Mouse (Mus musculus): ENCODE measurements around the gene Tgfa.

The Tgfa gene

DNA sequence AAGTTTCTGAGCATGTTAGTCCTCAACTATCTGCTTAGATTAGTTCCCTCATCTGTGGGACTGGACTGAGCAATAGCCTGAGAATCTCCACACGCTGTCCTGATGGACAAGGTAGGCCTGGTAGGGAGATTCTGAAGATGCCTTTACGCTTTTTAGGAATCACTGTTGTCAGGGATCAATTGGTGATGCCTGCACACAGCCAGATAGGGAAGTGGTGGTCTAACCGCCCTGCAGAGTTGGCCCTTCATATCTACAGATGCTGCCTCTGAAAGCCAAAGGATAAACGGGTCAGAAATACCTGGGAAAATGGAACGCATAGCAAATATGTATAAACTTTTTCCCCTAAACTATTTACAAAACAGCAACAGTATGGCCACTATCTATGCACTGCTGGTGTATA lies 37.3 kb downstream of the Tgfa start:
- DNase-seq (ENCODE audit: low spot score in 2 of 2), result no peak

DNA sequence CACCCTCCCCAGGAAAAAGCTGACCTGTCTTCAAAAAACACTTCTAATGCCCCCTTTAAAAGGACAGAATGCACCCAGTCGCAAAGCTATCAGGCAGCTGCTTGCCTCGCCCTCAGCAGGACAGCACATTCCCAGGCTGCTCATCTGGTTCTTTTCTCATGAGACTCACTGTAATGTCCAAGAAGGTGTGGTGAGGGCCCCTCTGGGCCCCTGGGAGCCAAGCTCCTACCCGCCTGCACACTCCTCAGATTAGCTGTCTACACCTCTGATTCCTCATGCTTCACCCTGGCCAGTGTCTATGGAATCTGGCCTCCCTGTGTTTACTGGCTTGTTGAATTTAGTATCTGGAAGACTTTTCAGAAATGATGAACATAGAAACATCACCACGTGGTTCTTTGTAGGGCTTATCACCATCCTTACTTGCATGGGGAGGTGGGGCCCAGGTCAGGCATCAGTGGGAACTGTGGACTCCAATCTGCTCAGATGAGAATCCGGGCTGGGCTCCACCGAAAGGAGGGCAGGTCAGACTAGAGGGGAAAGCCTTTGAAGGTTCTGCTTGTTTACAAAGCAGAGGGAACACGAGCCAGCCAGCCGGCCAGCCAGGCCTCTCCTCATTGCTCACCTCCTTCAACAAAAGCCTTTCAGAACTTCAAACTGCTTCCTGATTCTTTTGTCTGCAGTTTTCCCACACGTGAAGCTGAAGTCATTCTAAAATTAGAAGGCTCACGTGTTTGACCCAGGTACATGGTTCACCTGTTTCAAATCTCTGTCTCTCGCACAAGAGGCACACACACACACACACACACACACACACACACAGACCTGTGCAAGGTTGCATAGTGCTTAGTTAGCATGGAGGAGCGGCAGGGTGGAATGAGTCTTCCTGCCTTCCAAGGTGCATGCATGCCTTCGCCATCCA lies 38.7 kb downstream of the Tgfa start:
- DNase-seq (ENCODE audit: low spot score in 2 of 2), result no peak

DNA sequence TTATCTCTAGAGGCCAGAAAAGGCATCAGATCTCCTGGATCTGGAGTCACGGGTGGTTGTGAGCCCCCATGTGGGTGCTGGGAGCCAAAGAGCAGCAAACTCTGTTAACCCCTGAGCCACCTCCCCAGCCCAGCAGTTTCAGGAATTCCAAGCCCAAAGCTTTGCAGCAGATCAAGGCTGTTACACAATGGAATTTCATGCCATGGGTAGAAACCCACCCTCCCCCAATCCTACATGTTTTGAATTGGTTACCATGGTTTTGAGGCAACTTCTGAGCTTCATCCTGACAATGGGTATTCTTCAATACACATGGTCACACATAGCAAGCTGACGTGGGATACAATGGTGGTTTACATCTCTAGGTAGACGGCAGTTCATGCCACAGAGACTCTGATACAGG lies 49.8 kb downstream of the Tgfa start:
- DNase-seq (ENCODE audit: low spot score in 2 of 2), result no peak

DNA sequence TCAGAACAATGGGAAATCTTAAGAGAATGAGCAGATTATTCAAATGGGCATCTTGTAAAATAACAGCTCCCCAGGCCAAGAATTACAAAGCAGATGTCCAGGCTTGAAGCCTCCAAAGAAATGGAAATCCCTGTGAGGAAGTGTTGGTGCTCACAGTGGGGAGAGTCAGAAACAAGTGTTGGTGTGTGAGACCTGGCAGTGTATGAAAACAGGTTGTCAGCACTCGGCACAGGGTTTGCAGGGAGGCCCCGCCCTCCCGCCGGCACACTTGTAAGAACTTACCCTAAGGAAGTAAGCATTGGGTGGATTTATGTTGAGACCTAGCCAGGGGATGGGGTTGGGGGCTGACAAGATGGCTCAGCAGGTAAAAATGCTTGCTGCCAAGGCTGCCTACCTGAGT lies 50.9 kb downstream of the Tgfa start:
- DNase-seq (ENCODE audit: low spot score in 2 of 2), result no peak

DNA sequence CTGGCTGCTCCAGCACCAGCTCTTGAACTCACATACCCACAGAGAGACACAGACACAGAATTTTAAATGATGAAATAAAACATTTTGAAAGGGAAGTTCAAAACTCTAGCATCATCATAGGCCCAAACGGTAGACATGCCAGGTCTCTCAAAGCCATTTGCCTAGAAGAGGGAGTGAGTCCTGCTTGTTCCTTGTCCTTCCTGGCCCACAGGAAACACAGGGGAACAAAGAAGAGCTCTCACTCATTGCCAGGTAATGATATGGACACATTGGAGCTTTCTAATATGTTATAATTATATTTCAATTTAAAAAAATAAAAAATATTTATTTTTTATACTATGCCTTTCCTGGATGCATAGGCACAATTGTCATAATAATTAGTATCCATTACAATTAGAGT lies 53.5 kb downstream of the Tgfa start:
- DNase-seq (ENCODE audit: low spot score in 2 of 2), result no peak

DNA sequence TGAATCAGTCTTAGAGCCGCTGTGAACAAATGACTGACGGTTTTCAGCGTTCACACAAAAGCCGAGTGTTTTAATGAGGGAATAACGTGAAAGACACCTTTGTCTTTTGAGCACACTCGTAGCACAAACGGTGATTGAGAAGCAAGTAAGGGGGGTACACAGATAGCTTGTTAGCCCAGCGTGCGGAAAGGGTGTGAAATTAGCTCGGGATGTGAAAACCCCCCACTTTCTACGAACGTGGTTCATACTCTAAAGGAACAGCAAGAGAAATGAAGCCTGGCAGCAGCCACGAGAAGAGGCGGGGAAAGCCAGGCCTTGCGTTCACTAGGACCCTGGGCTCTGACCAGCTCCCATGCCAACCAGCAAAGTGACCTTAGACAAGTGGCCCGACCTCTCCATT lies 54.0 kb downstream of the Tgfa start:
- DNase-seq (ENCODE audit: low spot score in 2 of 2), result no peak

DNA sequence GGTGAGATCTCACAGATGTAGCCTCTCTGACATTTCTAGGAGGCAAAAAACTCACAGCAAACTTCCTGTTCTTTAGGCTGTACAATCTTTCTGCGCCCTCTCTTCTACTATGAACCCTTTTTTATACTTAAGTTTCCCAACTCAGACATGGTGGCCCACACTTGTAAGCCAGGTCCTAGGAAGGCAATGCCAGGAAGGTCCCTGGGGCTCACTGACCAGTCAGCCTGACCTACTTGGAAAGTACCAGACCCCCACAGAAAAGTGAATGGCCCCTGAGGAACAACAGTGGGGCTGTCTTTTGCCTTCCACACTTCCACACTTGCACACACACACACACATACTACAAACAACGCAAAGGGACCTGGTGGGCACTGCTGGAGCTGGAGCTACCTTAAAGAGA lies 55.2 kb downstream of the Tgfa start:
- DNase-seq (ENCODE audit: low spot score in 2 of 2), result no peak

DNA sequence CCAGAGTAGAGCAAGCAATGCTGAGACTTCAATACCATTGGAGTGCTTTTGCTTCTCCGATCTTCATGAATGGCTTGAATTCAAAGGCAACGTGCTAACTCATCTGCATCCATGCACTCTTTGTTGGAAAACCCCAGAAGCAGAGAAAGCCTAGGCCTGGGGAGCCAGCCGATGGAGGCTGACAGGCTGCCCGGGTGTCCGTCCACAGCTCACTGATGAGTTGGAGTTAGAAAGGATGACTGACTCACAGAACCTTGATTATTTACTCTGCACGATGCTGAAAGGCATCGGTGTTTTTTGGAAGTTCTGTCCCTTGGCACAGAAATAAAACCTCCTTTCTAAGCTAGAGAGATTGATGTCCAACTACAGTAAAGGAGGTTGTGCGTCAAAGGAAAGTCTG lies 55.8 kb downstream of the Tgfa start:
- DNase-seq (ENCODE audit: low spot score in 2 of 2), result no peak

DNA sequence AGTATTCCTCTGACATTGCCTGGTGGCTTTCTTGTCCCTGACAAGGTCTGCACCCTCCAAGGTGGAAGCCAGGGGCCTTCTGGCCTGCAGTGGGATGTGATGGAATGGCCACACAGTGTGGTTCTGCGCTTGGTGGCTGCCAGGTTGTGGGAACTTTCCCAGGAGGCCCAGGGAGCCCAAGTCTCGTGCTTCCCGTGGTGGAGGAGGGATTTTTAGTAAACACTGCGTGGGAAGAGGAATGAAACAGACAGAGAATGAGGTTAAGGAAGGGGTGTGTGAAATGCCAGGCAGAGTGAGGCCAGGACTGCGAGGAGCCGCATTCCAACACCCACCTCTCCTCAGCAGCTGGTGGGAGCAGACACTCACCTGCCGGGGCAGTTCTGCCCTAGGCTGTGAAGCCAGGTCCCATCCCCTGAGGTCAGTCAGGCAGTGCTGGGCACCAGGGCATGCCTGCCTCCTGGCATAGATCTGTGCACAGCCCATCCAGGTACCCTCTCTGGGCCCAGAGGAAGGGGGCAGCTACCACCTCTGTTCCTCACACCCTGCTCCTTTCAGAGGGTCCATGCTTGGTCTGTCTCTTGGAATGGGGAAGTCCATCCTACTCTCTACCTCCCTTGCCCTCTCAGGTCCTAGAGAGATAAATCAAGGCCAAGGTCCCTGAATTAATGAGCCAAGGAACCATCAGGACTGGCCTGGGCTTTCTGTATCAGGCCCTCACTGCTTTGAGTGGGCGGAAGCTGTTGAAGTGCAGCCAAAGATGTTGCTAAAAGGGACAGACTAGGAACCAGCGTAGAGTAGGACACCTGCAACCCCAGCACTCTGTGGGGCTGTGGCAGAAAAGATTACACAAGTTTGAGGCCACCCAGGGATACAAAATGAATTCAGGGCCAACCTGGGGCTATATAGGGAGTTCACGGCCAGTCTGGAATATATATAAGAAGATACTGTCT lies 57.4 kb downstream of the Tgfa start:
- DNase-seq (ENCODE audit: low spot score in 2 of 2), result no peak

DNA sequence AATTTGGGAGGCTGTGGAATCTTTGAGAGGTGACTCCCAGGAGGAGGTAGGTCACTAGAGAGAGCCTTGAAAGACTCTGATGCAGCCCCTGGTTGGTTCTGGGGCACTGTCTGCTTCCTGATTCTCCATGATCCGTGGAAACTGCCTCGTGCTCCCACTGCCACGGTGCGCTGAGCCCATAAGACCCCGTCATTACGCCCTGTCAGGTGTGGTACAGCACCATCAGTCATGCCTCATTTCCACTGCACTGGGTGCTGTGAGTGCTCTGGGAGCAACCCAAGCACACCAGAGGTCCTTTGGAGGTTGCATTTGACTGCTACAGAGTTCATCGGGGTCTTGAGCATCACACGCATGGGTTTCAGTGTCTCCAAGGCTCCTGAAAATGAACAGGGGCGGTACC lies 60.9 kb downstream of the Tgfa start:
- DNase-seq (ENCODE audit: low spot score in 2 of 2), result no peak

DNA sequence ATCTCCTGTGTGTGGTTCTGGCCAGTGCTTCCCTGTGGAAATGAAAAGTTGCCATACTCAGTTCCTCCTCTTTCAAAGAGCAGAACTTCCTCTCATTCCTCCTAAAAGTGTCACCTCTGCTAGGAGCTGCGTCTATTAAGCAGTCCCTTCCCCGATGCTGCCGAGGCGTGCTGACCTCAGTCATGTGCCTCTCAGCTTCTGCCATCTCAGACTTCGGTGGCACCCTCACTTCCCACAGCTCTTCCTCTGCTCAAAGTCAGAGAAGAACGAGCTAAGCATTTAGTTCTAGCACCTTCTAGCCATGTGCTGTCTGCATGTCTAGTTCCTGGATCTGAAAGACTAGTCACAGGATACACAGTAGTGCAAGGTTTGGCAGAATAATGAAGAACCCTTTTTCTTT lies 64.2 kb downstream of the Tgfa start:
- DNase-seq (ENCODE audit: low spot score in 2 of 2), result no peak

DNA sequence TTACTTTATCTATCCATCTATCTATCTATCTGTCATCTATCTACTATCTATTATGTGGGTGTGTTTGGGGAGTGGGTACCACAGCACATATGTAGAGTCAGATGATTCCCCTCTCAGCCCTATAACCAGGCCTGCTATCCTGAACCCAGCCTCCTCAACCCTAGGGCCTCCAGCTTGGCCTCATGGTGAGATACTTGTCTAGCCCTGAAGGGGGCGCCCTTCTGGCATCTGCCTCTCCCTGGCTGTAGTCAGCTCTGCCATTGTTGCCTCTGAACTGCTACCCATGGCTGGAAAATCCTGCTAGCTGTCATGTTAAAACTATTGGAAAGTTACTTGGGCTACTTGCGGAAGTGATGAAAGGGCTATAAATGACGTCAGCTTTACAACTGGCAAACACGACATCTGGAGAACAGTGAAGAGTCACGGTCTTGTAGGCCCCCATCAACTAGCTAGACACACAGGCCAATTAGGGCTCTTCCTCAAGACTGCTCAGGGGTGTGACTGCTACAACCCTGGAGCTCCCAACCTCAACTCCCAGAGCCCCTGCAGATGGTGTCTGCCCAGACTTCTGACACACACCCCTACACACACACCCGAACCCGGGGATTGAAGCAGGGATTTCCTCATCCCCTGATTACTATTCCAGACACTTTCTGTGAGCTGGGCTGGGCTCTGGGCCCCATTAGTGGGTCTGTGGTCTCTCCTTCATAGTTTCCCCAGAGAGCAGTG lies 65.5 kb downstream of the Tgfa start:
- peak in 1 of 2 experiments; percentile 40 for DNase-seq (ENCODE audit: low spot score in 2 of 2)

DNA sequence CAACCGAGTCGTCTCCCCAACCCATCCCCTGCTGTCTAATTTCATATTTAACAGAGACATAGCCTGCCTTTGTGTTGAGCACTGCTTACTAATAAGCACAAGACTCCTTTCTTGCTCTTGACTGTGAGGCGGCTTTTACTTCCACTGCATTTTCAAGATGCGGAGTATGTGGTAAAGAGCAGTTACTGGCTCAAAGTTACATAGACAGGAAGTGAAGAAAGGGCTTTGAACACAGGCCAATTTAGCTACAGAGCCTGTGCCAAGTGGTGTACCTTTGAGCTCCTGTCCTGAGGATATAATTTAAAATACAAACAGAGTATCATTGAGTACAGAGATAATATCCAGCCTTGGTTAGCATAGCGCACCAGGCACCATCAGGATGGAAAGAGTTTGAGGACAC lies 71.8 kb downstream of the Tgfa start:
- no peak for DNase-seq (ENCODE audit: low spot score in 2 of 2)

DNA sequence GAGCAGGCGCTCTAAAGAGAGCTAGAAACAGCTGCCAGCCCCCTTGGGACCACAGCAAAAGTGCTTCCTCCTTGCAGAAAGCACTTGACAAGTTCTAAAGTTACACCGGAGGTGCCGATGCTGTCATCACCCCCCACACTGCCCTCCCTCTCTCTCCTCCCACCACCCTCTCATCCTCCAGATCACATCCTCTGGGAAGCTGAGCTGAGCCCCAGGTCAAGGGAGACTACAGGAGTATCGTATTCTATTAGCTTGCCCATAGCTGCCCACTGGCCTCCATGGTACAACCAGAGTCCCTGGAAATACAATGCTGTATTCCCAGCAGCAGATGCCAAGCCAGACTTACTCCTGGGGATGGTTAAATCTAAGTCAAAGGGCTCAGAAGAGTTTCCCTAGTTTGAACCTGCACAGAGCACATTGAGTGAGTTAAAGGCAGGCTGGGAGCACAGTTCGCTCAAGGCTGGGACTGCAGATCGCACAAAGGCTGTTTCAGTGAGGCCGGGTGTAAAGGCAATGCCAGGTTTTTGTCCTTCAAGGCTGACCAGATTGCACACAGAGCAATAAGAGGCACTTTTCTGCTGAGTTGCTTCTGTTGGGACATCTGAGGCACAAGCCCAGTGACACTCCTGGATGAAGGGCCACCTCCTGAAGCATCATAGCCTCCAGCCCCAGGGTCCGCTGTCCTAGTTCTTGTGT lies 75.5 kb downstream of the Tgfa start:
- DNase-seq (ENCODE audit: low spot score in 2 of 2), result no peak

DNA sequence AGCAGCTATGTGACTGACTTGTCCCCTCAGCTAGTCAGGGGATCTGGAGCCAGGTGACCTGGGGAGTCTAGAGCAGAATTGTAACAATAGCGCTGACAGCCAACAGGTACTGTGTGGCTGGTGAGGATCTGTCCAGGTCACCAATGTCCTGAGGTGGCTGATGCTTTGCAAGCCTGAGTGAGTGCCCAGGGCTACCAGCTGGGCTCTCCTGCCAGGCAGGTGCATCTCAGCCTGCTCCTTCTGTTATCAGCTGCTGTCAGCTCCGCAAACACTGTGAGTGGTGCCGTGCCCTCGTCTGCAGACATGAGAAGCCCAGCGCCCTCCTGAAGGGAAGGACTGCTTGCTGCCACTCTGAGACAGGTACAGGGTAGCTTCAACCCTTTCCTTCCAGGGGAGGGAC lies 76.1 kb downstream of the Tgfa start:
- DNase-seq (ENCODE audit: low spot score in 2 of 2), result no peak

DNA sequence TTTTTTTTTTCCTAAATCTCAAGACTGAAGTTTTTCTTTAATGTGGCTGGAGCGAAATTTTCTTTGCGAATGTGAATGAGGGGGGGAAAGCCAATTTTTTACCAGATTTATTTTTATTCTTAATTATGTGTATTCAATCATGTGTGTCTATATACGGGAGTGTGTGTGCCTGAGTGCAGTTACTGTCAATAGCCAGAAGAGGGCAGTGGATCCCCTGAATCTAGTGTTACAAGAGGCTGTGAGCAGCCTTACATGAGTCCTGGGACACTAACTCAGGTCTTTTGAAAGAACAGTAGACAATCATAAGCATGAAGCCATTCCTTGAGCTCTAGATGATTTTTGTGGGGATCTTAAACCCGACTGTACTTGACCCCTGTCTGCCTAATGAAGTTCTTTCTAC lies 80.7 kb downstream of the Tgfa start:
- no peak for DNase-seq (ENCODE audit: low spot score in 2 of 2)

DNA sequence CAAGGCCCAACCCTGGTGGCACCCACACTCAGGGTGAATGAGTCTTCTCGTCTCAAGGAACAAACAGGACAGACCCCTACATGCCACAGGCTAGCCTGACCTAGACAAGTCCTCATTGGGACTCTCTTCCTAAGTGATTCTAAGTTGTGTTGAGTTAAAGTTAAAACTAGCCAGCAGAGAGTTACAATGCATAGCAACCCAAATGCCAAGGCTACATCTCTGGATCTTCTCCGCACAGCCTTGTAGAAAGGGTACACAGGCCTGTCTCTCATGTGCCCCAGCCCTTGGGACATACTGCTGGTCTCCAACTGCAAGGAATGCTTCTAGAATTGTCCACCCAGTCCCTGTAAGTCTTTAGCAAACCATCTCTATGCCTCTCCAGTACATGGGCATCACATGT lies 81.8 kb downstream of the Tgfa start:
- no peak for DNase-seq (ENCODE audit: low spot score in 2 of 2)

DNA sequence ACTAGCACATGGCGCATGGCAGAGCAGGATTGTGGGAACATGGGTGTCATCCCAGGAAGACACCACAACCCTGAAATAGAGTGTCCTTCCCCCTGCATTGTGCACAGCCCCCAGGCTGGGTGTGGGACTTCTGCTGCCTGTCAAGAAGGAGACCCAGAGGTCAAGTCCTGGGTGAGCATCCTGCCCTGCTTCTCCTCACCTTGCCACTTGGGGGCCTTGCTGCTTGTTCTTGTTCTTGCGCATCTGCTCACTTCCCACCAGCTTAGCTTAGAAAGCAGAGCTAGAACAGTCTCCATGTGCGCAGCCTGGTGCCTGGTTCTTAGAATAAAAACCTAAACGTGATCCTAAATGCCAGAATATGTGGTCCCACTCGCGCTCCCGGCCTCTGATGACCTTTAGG lies 82.6 kb downstream of the Tgfa start:
- DNase-seq (ENCODE audit: low spot score in 2 of 2), result no peak

DNA sequence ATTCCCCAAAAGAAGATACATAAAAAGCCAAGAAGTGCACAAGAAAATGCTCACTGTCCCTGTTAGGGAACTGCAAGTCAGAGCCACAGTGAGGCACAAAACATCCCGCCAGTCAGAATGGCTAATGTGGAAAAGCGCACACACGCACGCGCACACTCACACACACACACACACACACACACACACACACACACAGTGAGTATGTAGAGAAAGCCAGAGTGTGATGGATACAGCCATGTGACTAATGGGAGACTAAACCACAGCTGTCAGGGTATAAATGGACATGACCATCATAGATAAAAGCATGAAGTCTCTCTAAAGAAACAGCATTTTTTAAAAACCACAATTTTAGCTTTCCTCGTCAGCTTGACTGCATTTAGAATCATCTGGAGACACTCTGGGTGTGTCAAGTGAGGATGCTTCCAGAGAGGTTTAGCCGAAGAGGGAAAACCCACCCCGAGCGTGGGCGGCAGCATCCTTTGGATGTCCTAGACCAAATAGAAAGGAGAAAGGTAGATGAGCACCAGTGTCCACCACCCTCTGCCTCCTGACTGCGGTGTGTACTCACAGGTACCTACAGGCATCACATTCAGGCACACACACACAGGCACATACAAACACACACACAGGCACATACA lies 86.7 kb downstream of the Tgfa start:
- no peak for DNase-seq (ENCODE audit: low spot score in 2 of 2)

DNA sequence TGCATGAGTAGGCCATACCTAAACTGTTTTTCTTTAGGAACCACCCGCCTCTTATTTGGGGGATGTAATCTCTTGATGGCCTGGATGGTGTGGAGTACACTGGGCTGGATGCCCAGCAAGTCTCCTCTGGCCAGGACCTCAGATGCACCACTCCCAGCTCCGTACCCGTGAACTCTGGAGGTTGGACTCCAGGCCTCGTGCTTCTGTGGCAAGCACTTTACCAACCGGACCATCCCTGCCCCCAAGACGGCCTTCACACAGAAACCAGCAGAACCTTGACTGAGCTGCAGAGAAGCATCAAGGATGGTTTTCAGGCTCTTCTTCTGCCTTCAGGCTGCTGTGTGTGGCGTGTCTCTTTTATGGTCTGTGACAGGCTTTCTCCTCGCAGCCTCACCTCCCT lies 98.3 kb downstream of the Tgfa start:
- DNase-seq (ENCODE audit: low spot score in 2 of 2), result no peak

DNA sequence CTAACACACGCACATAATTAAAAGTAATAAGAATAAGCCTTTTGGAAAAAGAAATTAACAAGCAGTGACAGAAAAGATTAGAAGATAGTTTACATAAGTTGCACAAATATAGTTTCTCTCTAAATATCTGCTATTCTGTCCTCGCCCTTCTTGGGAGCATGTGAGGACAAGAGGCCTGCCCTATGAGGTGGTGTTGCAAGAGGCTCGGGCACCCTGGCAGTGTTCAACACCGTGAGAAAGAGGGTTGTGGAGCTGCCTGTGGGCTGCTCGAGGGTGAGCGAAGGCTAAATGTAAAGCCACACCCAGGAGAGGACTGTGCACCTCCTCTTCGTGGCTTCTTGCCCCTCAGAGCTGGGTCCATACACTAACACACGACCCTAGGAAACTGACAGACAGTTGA lies 100.4 kb downstream of the Tgfa start:
- DNase-seq (ENCODE audit: low spot score in 2 of 2), result no peak

Measured in spleen, postnatal 10 days (tissue).